Mouse (Mus musculus) cerebellum, postnatal 4 days (tissue): ENCODE data around the gene Zfp108.

Experiments
- DNase-seq, 2 experiments: peaks; one replicate each; pipeline ENCODE4 v3.0.0; 2022; ENCODE audit warnings: low spot score in 2 of 2, mixed read lengths in 1 of 2

Gene Zfp108

DNA sequence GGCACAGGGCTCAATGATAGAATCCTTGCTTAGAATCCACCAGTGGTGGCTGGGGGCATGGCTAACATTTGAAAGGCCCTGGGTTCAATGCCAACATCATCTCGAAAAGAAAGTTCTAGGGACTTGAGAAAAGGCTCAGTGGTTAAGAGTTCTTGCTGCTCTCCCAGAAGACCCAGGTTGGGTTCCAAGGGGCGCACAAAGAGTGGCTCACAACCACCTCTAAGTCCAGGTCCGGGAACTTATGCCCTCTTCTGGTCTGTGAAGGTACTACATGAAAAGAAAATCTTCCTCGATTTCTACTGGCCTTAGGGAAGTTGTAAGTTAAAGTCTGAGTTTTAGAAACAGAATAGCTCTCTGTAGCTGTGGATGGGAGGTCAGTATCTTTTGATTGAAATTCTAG, 31.5 kb downstream of the Zfp108 start:
- DNase-seq: no peak

DNA sequence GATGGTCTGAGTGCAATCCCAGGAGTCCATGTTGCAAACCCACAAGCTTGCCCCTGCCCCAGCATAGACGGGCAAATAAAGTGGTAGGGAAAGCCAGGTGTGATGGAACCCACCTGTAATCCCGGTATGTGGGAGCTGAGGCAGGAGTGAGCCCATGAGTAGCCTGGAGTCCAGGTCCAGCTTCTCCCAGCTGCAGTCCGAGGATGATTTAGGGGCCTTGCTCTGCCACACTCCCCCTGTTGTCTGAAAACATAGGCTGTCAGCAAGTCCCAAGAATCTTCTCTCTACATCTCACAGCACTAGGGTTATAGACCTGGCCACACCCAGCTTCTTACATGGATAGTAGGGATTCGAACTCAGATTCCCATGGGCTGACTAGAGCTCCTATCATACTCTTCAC, 32.3 kb downstream of the Zfp108 start:
- DNase-seq: no peak

DNA sequence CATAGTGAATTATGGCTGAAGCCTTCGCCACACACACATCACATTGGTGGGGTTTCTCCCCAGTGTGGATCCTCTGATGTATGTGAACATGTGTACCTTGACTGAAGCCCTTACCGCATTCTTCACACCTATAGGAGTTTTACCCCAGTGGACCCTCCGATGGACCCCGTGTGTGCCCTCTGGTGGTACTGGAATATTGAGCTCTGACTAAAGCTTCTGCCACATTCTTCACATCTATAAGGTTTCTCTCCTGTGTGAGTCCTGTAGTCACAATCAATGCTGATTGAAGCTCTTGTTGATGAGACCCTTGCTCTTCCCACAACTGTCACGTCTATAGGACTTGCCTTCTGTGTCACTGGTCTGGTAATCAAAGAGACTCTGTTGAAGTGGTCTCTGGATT, 33.1 kb downstream of the Zfp108 start:
- DNase-seq: no peak

DNA sequence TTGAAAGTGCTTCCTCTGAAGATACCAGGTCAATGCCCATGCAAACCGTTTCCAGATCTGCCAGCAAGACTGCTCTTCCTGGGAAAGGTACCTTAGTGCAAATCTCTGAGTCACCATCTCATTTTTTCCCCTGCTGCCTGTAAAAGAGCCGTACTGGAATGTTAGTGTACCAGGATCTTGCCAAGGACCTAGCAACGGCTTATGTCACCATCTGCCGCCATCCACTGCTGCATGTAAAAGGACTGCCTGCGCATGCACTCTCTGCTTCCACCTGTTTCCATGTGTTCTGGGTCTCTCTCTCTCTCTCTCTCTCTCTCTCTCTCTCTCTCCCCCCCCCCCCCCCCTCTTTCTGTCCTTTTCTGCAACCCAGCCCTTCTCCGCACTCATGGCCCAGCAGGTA, 33.9 kb downstream of the Zfp108 start:
- DNase-seq: no peak

DNA sequence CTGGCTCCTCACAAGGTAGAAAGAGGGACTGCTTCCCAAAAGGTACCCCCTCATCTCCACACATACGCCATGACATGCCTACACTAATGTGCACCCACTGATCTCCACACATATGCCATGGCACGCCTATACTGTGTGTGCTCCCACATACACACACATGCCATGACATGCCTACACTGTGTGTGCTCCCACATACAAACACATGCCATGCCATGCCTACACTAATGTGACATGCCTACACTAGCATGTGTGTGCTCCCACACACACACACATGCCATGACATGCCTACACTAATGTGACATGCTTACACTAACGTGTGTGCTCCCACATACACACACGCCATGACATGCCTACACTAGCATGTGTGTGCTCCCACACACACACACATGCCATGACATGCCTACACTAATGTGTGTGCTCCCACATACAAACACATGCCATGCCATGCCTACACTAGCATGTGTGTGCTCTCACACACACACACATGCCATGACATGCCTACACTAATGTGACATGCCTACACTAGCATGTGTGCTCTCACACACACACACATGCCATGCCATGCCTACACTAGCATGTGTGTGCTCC, 35.6 kb downstream of the Zfp108 start:
- DNase-seq: no peak

GRCm38 (mm10) chr7:24291387-24292090, 36.9 kb downstream of the Zfp108 start:
- DNase-seq: no peak

- DNase-seq: no peak
These were observed 38.7 kb downstream of the Zfp108 start for GRCm38 (mm10) chr7:24293061-24293851.

DNA sequence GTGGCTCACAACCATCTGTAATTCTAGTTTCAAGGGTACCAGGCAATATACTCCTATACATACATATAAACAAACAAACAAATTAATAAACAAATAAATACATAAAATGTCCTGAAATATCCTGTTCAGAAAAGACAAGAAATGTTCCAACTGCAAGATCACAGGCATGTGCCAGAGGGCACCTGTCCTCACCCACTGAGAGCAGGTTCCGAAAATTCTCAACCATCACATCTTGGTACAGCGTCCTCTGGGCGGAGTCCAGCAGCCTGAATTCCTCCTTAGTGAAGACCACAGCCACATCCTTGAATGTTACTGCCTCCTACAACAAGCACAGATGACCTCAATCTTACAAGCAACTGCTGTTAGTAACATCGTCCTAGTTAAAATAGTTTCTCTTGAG, 40.2 kb downstream of the Zfp108 start:
- no peak for DNase-seq

- DNase-seq: no peak
These were observed 40.8 kb downstream of the Zfp108 start for GRCm38 (mm10) chr7:24295376-24295775.

DNA sequence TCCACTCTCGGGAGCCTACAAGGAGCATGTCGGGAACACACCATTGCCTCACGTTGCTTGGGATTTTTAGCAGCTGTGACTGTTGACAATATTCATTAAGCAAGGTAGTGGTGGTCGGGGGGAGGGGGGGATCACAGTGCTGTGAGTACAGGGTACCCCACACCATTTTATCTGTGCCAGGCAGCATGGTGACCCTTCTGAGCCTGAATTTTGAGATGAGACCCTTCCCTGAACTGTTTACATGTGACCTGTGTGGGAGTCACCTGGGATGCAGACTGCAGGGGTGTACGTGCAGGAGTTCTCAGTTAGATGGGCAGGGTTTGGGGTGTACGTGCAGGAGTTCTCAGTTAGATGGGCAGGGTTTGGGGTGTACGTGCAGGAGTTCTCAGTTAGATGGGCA, 41.8 kb downstream of the Zfp108 start:
- DNase-seq: no peak

- DNase-seq: no peak
These were observed 42.9 kb downstream of the Zfp108 start for GRCm38 (mm10) chr7:24297361-24298095.

DNA sequence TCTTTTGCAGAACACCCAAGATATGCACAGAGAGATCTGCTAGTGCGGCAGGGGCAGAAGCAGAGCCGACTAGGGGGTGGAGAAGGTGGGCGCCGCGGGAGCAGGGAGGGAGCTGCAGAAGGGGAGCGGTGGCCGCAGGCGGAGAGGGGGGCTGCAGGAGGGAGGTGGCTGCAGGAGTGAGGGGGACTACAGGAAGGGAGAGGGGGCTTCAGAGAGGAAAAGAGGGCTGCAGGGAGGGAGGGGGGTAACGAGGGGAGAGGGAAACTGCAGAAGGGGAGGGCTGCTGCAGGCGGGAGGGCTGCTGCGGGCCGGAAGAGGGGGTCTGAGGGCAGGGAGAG, 44.0 kb downstream of the Zfp108 start:
- DNase-seq: peak in 1 of 2 experiments; percentile 15

DNA sequence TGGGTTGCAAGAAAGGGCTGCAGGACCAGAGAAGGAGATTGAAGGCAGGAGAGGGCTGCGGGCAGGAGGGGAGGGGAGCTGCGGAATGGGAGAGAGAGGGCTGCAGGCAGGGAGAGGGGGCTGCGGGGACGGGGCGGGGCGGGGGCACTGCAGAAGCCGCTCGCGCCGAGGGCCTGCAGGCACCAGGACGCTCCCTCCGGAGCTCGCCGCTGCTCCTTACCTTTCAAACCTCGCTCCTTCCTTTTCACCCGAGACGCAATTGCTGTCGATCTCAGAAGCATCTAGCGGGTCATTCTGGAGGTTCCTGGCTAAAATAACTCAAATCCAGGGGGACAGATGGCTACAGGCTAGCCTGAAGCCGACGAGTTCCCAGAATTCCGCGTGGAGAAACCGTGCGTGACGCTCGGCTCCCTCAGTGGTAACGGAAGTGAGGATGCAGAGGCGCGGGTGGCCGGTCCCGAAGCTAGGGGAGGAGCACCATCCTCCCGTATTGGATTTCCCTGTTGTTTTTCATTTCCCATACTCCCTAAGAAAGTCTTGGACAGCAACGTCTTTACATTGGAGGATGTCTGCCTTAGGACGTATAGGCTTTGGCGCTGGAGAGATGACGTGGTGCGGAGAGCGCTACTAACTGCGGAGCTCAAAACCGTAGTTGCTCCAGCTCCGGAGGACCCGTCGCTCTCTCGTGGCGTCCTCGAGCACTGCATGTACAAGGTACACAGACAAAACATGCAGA, 44.5 kb downstream of the Zfp108 start:
- peak; percentile 56 to 80 for DNase-seq

- peak in 1 of 2 experiments; percentile 26 for DNase-seq
These were observed 45.4 kb downstream of the Zfp108 start for GRCm38 (mm10) chr7:24299823-24300481.

DNA sequence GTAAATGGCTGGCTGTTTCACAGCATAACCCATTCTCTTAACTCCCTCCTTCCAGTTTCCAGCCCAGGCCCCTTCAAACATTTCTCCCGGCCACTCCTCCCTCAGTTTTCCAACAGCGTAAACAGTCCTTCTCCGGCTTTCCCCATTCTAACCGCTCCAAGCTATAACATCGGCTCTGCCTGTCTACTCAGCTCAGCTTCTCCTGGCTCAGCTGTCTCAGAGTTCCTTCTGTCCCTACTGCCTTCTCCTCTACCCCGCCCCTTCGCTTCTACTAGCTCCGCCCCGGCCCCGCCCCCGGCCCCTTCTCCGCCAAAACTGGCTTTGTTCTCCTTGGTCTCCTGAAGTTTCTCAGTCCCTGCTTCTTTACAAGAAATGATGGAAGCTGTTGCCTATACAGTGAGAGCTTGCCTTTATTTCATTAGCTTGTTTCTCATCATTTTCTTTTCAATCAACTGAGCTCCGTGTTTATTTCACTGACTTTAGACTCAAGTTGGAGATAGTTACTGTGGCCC, 46.2 kb downstream of the Zfp108 start, which contains the start of gene Zfp61:
TSS of gene Zfp61 (minus strand) at position 462 of the 512 bp plus-strand sequence.
- DNase-seq: peak in 1 of 2 experiments; percentile 32
